Mouse (Mus musculus): ENCODE measurements at regions not wholly inside any gene's neighbourhood (a gene's known extent, or its start where the extent isn't known, plus 50 kb on each side); places are given as distances from the start of the nearest gene placed in this dataset.

- H3K4me3 ChIP-seq (ENCODE audit: low read depth, low read length) = no peak overlapping the region
- ATAC-seq (ENCODE audit: insufficient number of reproducible peaks, insufficient read depth, low FRiP score, low read depth) = no peak
- H3K9me3 ChIP-seq (ENCODE audit: control insufficient read depth, low read depth, low read length) = no peaks in the 10 kb centered on the region
- 82% methylated on average over 5 of the region's 5 CpGs for WGBS
- no peaks in the 10 kb centered on the region for H3K27me3 ChIP-seq (ENCODE audit: control insufficient read depth, insufficient read depth, low read length)
- H3K36me3 ChIP-seq (ENCODE audit: control insufficient read depth, insufficient read depth, low read length) = no peaks in the 10 kb centered on the region
- no peak overlapping the region for H3K9ac ChIP-seq (replicated peaks; ENCODE audit: low read depth, low read length)
- H3K4me2 ChIP-seq (replicated peaks; ENCODE audit: low read depth, low read length) = no peak overlapping the region
- H3K4me1 ChIP-seq (ENCODE audit: control insufficient read depth, insufficient read depth, low read length) = no peaks in the 10 kb centered on the region
- no peak overlapping the region for H3K27ac ChIP-seq (ENCODE audit: low read length)
Measured at GRCm38 (mm10) chr5:112053600-112054155, 198.6 kb downstream of the Cryba4 start.

GRCm38 (mm10) chr5:112055018-112055417, 197.3 kb downstream of the Cryba4 start:
- no peak overlapping the region for H3K4me2 ChIP-seq (replicated peaks; ENCODE audit: low read depth, low read length)
- no peak for ATAC-seq (ENCODE audit: insufficient number of reproducible peaks, insufficient read depth, low FRiP score, low read depth)
- no peaks in the 10 kb centered on the region for H3K4me1 ChIP-seq (ENCODE audit: control insufficient read depth, insufficient read depth, low read length)
- WGBS = 43% methylated on average over 4 of the region's 4 CpGs
- H3K27ac ChIP-seq (ENCODE audit: low read length) = no peak overlapping the region
- H3K9me3 ChIP-seq (ENCODE audit: control insufficient read depth, low read depth, low read length) = no peaks in the 10 kb centered on the region
- H3K4me3 ChIP-seq (ENCODE audit: low read depth, low read length) = no peak overlapping the region
- no peaks in the 10 kb centered on the region for H3K36me3 ChIP-seq (ENCODE audit: control insufficient read depth, insufficient read depth, low read length)
- no peaks in the 10 kb centered on the region for H3K27me3 ChIP-seq (ENCODE audit: control insufficient read depth, insufficient read depth, low read length)
- H3K9ac ChIP-seq (replicated peaks; ENCODE audit: low read depth, low read length) = no peak overlapping the region

- ATAC-seq (ENCODE audit: insufficient number of reproducible peaks, insufficient read depth, low FRiP score, low read depth) = no peak
- H3K9ac ChIP-seq (replicated peaks; ENCODE audit: low read depth, low read length) = no peak overlapping the region
- H3K9me3 ChIP-seq (ENCODE audit: control insufficient read depth, low read depth, low read length) = no peaks in the 10 kb centered on the region
- H3K27ac ChIP-seq (ENCODE audit: low read length) = no peak overlapping the region
- WGBS = 88% methylated on average over 13 of the region's 13 CpGs
- H3K27me3 ChIP-seq (ENCODE audit: control insufficient read depth, insufficient read depth, low read length) = no peaks in the 10 kb centered on the region
- no peak overlapping the region for H3K4me3 ChIP-seq (ENCODE audit: low read depth, low read length)
- no peaks in the 10 kb centered on the region for H3K4me1 ChIP-seq (ENCODE audit: control insufficient read depth, insufficient read depth, low read length)
- no peaks in the 10 kb centered on the region for H3K36me3 ChIP-seq (ENCODE audit: control insufficient read depth, insufficient read depth, low read length)
- H3K4me2 ChIP-seq (replicated peaks; ENCODE audit: low read depth, low read length) = no peak overlapping the region
Measured at GRCm38 (mm10) chr5:112069917-112070316, 182.4 kb downstream of the Cryba4 start.

GRCm38 (mm10) chr5:112072456-112072855, 179.9 kb downstream of the Cryba4 start:
- Histone ChIP-seq H3K9ac (replicated peaks; ENCODE audit: low read depth, low read length) (no peak overlapping the region), H3K4me2 (replicated peaks; ENCODE audit: low read depth, low read length) (no peak overlapping the region), H3K4me3 (ENCODE audit: low read depth, low read length) (no peak overlapping the region), H3K27me3 (ENCODE audit: control insufficient read depth, insufficient read depth, low read length) (no peaks in the 10 kb centered on the region), H3K9me3 (ENCODE audit: control insufficient read depth, low read depth, low read length) (no peaks in the 10 kb centered on the region), H3K36me3 (ENCODE audit: control insufficient read depth, insufficient read depth, low read length) (no peaks in the 10 kb centered on the region), H3K4me1 (ENCODE audit: control insufficient read depth, insufficient read depth, low read length) (no peaks in the 10 kb centered on the region), H3K27ac (ENCODE audit: low read length) (no peak overlapping the region)
- ATAC-seq (ENCODE audit: insufficient number of reproducible peaks, insufficient read depth, low FRiP score, low read depth) = no peak
- WGBS = 67% methylated on average over 4 of the region's 4 CpGs

- H3K9ac ChIP-seq (replicated peaks; ENCODE audit: low read depth, low read length) = no peak overlapping the region
- no peak overlapping the region for H3K27ac ChIP-seq (ENCODE audit: low read length)
- H3K27me3 ChIP-seq (ENCODE audit: control insufficient read depth, insufficient read depth, low read length) = no peaks in the 10 kb centered on the region
- H3K9me3 ChIP-seq (ENCODE audit: control insufficient read depth, low read depth, low read length) = no peaks in the 10 kb centered on the region
- no peaks in the 10 kb centered on the region for H3K36me3 ChIP-seq (ENCODE audit: control insufficient read depth, insufficient read depth, low read length)
- ATAC-seq (ENCODE audit: insufficient number of reproducible peaks, insufficient read depth, low FRiP score, low read depth) = no peak
- H3K4me2 ChIP-seq (replicated peaks; ENCODE audit: low read depth, low read length) = no peak overlapping the region
- no peaks in the 10 kb centered on the region for H3K4me1 ChIP-seq (ENCODE audit: control insufficient read depth, insufficient read depth, low read length)
- WGBS = 64% methylated on average over 14 of the region's 14 CpGs
- H3K4me3 ChIP-seq (ENCODE audit: low read depth, low read length) = no peak overlapping the region
Measured at GRCm38 (mm10) chr5:112077097-112077496, 175.2 kb downstream of the Cryba4 start.

- no peaks in the 10 kb centered on the region for H3K36me3 ChIP-seq (ENCODE audit: control insufficient read depth, insufficient read depth, low read length)
- ATAC-seq (ENCODE audit: insufficient number of reproducible peaks, insufficient read depth, low FRiP score, low read depth) = no peak
- no peak overlapping the region for H3K4me2 ChIP-seq (replicated peaks; ENCODE audit: low read depth, low read length)
- no peak overlapping the region for H3K27ac ChIP-seq (ENCODE audit: low read length)
- no peaks in the 10 kb centered on the region for H3K9me3 ChIP-seq (ENCODE audit: control insufficient read depth, low read depth, low read length)
- WGBS = 80% methylated on average over 19 of the region's 19 CpGs
- no peak overlapping the region for H3K9ac ChIP-seq (replicated peaks; ENCODE audit: low read depth, low read length)
- H3K27me3 ChIP-seq (ENCODE audit: control insufficient read depth, insufficient read depth, low read length) = no peaks in the 10 kb centered on the region
- H3K4me3 ChIP-seq (ENCODE audit: low read depth, low read length) = no peak overlapping the region
- no peaks in the 10 kb centered on the region for H3K4me1 ChIP-seq (ENCODE audit: control insufficient read depth, insufficient read depth, low read length)
Measured at GRCm38 (mm10) chr5:112077840-112078600, 174.3 kb downstream of the Cryba4 start.

- H3K4me3 ChIP-seq (ENCODE audit: low read depth, low read length) = no peak overlapping the region
- H3K4me2 ChIP-seq (replicated peaks; ENCODE audit: low read depth, low read length) = no peak overlapping the region
- 76% methylated on average over 6 of the region's 6 CpGs for WGBS
- no peaks in the 10 kb centered on the region for H3K9me3 ChIP-seq (ENCODE audit: control insufficient read depth, low read depth, low read length)
- H3K9ac ChIP-seq (replicated peaks; ENCODE audit: low read depth, low read length) = no peak overlapping the region
- no peak overlapping the region for H3K27ac ChIP-seq (ENCODE audit: low read length)
- no peak for ATAC-seq (ENCODE audit: insufficient number of reproducible peaks, insufficient read depth, low FRiP score, low read depth)
- H3K36me3 ChIP-seq (ENCODE audit: control insufficient read depth, insufficient read depth, low read length) = no peaks in the 10 kb centered on the region
- H3K4me1 ChIP-seq (ENCODE audit: control insufficient read depth, insufficient read depth, low read length) = no peaks in the 10 kb centered on the region
- H3K27me3 ChIP-seq (ENCODE audit: control insufficient read depth, insufficient read depth, low read length) = no peaks in the 10 kb centered on the region
Measured at GRCm38 (mm10) chr5:112081006-112081405, 171.3 kb downstream of the Cryba4 start.

GRCm38 (mm10) chr5:112091867-112092535, 160.3 kb downstream of the Cryba4 start:
- no peaks in the 10 kb centered on the region for H3K36me3 ChIP-seq (ENCODE audit: control insufficient read depth, insufficient read depth, low read length)
- H3K4me2 ChIP-seq (replicated peaks; ENCODE audit: low read depth, low read length) = no peak overlapping the region
- no peak overlapping the region for H3K9ac ChIP-seq (replicated peaks; ENCODE audit: low read depth, low read length)
- H3K4me3 ChIP-seq (ENCODE audit: low read depth, low read length) = no peak overlapping the region
- no peaks in the 10 kb centered on the region for H3K4me1 ChIP-seq (ENCODE audit: control insufficient read depth, insufficient read depth, low read length)
- H3K27me3 ChIP-seq (ENCODE audit: control insufficient read depth, insufficient read depth, low read length) = no peaks in the 10 kb centered on the region
- H3K27ac ChIP-seq (ENCODE audit: low read length) = no peak overlapping the region
- no peaks in the 10 kb centered on the region for H3K9me3 ChIP-seq (ENCODE audit: control insufficient read depth, low read depth, low read length)
- no peak for ATAC-seq (ENCODE audit: insufficient number of reproducible peaks, insufficient read depth, low FRiP score, low read depth)
- WGBS = 77% methylated on average over 6 of the region's 7 CpGs
